Mouse (Mus musculus) E14TG2a.4 (cell line): ENCODE data around the gene Stac2.

Experiments used
- CTCF ChIP-seq: conservative IDR thresholded peaks from 2 replicates; pipeline ENCODE4 v1.5.1; 2014; ENCODE audit warnings: low read length
- POU5F1 ChIP-seq: IDR thresholded peaks from 2 replicates; pipeline ENCODE4 v1.6.1; 2014; ENCODE audit warnings: low read length, borderline replicate concordance

DNA sequence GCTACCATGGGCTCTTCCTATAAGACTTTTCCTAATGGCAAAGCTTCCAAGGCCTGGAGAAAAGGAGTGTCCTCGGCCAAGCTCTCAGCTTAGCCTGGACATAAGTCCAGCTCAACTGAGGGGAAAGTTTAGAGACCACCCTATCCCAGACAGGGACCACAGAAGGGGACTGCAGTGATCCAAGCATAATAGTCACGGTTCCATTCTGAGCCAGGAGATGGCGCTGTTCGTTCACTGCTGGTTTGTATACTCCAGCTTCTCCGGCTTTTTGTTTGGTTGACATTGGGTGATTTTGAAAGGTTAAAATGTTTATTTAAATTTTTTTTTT lies 21.9 kb downstream of the Stac2 start:
- TF ChIP-seq CTCF (peak; percentile 82), POU5F1 (no peak)
